Mouse (Mus musculus): ENCODE results near the gene Hoxc9. TPM values are rescaled to one million over a fixed set of nuclear protein-coding genes. Genes with fewer than 3 reads are reported as not detected.
A peak's percentile ranks its signal among the peaks of the same experiment; 100 is the strongest.

Gene Hoxc9
- polyA plus RNA-seq, 1 experiment from 2014 or later, result 7.4 TPM

- H3K4me3 ChIP-seq (ENCODE audit: low read length), result peak overlapping the region; percentile 65
- ATAC-seq (ENCODE audit: low FRiP score, low TSS enrichment), result no peak
- H3K9me3 ChIP-seq (ENCODE audit: low read length), result no peaks in the 10 kb centered on the region
- H3K9ac ChIP-seq (replicated peaks; ENCODE audit: low read length), result peak overlapping the region; percentile 79
- H3K4me2 ChIP-seq (replicated peaks; ENCODE audit: low read depth, low read length), result peak overlapping the region; percentile 84
- no peaks in the 10 kb centered on the region for H3K36me3 ChIP-seq (ENCODE audit: insufficient read depth, low read length)
- H3K27me3 ChIP-seq (ENCODE audit: insufficient read depth, low read length), result peaks cover 21% of the 10 kb centered on the region
- H3K27ac ChIP-seq (ENCODE audit: low read length), result peak overlapping the region; percentile 92
- H3K4me1 ChIP-seq (ENCODE audit: insufficient read depth, low read length), result peaks cover 21% of the 10 kb centered on the region; the same call in 1 of the 2 replicates
- 6% methylated on average over 26 of the region's 26 CpGs for WGBS
These were observed 11.0 kb upstream of the Hoxc9 start for GRCm38 (mm10) chr15:102965003-102965891.

GRCm38 (mm10) chr15:102965892-102966775, 10.1 kb upstream of the Hoxc9 start:
- Histone ChIP-seq H3K27me3 (ENCODE audit: insufficient read depth, low read length) (peaks cover 24% of the 10 kb centered on the region), H3K9ac (replicated peaks; ENCODE audit: low read length) (peak overlapping the region; percentile 90), H3K4me3 (ENCODE audit: low read length) (peak overlapping the region; percentile 65), H3K4me1 (ENCODE audit: insufficient read depth, low read length) (peaks cover 21% of the 10 kb centered on the region), H3K36me3 (ENCODE audit: insufficient read depth, low read length) (no peaks in the 10 kb centered on the region), H3K4me2 (replicated peaks; ENCODE audit: low read depth, low read length) (peak overlapping the region; percentile 84), H3K27ac (ENCODE audit: low read length) (peak overlapping the region; percentile 94), H3K9me3 (ENCODE audit: low read length) (no peaks in the 10 kb centered on the region)
- peak; percentile 80 for ATAC-seq (ENCODE audit: low FRiP score, low TSS enrichment)
- 3% methylated on average over 29 of the region's 30 CpGs for WGBS

- under 1% methylated on average over 27 of the region's 27 CpGs for WGBS
- ATAC-seq (ENCODE audit: low FRiP score, low TSS enrichment), result peak; percentile 58
- Histone ChIP-seq H3K27me3 (ENCODE audit: insufficient read depth, low read length) (peaks cover 22% of the 10 kb centered on the region), H3K27ac (ENCODE audit: low read length) (peak within 1 kb of the TSS; percentile 94), H3K4me3 (ENCODE audit: low read length) (peak within 1 kb of the TSS; percentile 65), H3K4me2 (replicated peaks; ENCODE audit: low read depth, low read length) (peak within 1 kb of the TSS; percentile 84), H3K9ac (replicated peaks; ENCODE audit: low read length) (peak within 1 kb of the TSS; percentile 90), H3K4me1 (ENCODE audit: insufficient read depth, low read length) (peaks cover 22% of the 10 kb centered on the region), H3K36me3 (ENCODE audit: insufficient read depth, low read length) (no peaks in the 10 kb centered on the region), H3K9me3 (ENCODE audit: low read length) (no peaks in the 10 kb centered on the region)
These were observed 9.4 kb upstream of the Hoxc9 start, which contains the start of gene Hoxc10 for GRCm38 (mm10) chr15:102966776-102967311. Gene Hoxc10, plus strand, starts transcription at chr15:102966796.

- ATAC-seq (ENCODE audit: low FRiP score, low TSS enrichment), result no peak
- WGBS, result 3% methylated on average over 12 of the region's 12 CpGs
- Histone ChIP-seq H3K4me1 (ENCODE audit: insufficient read depth, low read length) (peaks cover 22% of the 10 kb centered on the region), H3K27me3 (ENCODE audit: insufficient read depth, low read length) (peaks cover 22% of the 10 kb centered on the region), H3K9ac (replicated peaks; ENCODE audit: low read length) (peak within 1 kb of the TSS; percentile 90), H3K4me2 (replicated peaks; ENCODE audit: low read depth, low read length) (peak within 1 kb of the TSS; percentile 84), H3K27ac (ENCODE audit: low read length) (peak within 1 kb of the TSS; percentile 94), H3K9me3 (ENCODE audit: low read length) (no peaks in the 10 kb centered on the region), H3K4me3 (ENCODE audit: low read length) (peak within 1 kb of the TSS; percentile 65), H3K36me3 (ENCODE audit: insufficient read depth, low read length) (no peaks in the 10 kb centered on the region)
These were observed 9.0 kb upstream of the Hoxc9 start, which contains the start of gene Hoxc5 for GRCm38 (mm10) chr15:102967312-102967510. Gene Hoxc5, plus strand, starts transcription at chr15:102967443.

GRCm38 (mm10) chr15:102967511-102968397, 8.5 kb upstream of the Hoxc9 start:
- no peaks in the 10 kb centered on the region for H3K9me3 ChIP-seq (ENCODE audit: low read length)
- H3K4me1 ChIP-seq (ENCODE audit: insufficient read depth, low read length), result peaks cover 25% of the 10 kb centered on the region
- peaks cover 22% of the 10 kb centered on the region for H3K27me3 ChIP-seq (ENCODE audit: insufficient read depth, low read length)
- 4% methylated on average over 34 of the region's 34 CpGs for WGBS
- H3K36me3 ChIP-seq (ENCODE audit: insufficient read depth, low read length), result no peaks in the 10 kb centered on the region
- peak overlapping the region; percentile 90 for H3K9ac ChIP-seq (replicated peaks; ENCODE audit: low read length)
- peak overlapping the region; percentile 65 for H3K4me3 ChIP-seq (ENCODE audit: low read length)
- peak overlapping the region; percentile 84 for H3K4me2 ChIP-seq (replicated peaks; ENCODE audit: low read depth, low read length)
- peak overlapping the region; percentile 94 for H3K27ac ChIP-seq (ENCODE audit: low read length)
- ATAC-seq (ENCODE audit: low FRiP score, low TSS enrichment), result no peak

GRCm38 (mm10) chr15:102969296-102969695, 6.9 kb upstream of the Hoxc9 start:
- peak overlapping the region; percentile 79 for H3K9ac ChIP-seq (replicated peaks; ENCODE audit: low read length)
- no peak for ATAC-seq (ENCODE audit: low FRiP score, low TSS enrichment)
- H3K9me3 ChIP-seq (ENCODE audit: low read length), result no peaks in the 10 kb centered on the region
- H3K36me3 ChIP-seq (ENCODE audit: insufficient read depth, low read length), result no peaks in the 10 kb centered on the region
- peak overlapping the region; percentile 65 for H3K4me3 ChIP-seq (ENCODE audit: low read length)
- peak overlapping the region; percentile 70; the same call in 1 of the 2 replicates for H3K27ac ChIP-seq (ENCODE audit: low read length)
- peaks cover 27% of the 10 kb centered on the region for H3K27me3 ChIP-seq (ENCODE audit: insufficient read depth, low read length)
- H3K4me2 ChIP-seq (replicated peaks; ENCODE audit: low read depth, low read length), result peak overlapping the region; percentile 84
- 25% methylated on average over 1 of the region's 1 CpGs for WGBS
- peaks cover 19% of the 10 kb centered on the region for H3K4me1 ChIP-seq (ENCODE audit: insufficient read depth, low read length)

- Histone ChIP-seq H3K4me3 (ENCODE audit: low read length) (peak overlapping the region; percentile 54), H3K36me3 (ENCODE audit: insufficient read depth, low read length) (no peaks in the 10 kb centered on the region), H3K27ac (ENCODE audit: low read length) (peak overlapping the region; percentile 79), H3K9me3 (ENCODE audit: low read length) (no peaks in the 10 kb centered on the region), H3K4me1 (ENCODE audit: insufficient read depth, low read length) (peaks cover 25% of the 10 kb centered on the region), H3K27me3 (ENCODE audit: insufficient read depth, low read length) (peaks cover 24% of the 10 kb centered on the region), H3K9ac (replicated peaks; ENCODE audit: low read length) (peak overlapping the region; percentile 59), H3K4me2 (replicated peaks; ENCODE audit: low read depth, low read length) (peak overlapping the region; percentile 84)
- no peak for ATAC-seq (ENCODE audit: low FRiP score, low TSS enrichment)
- WGBS, result 3% methylated on average over 12 of the region's 12 CpGs
These were observed 5.5 kb upstream of the Hoxc9 start for GRCm38 (mm10) chr15:102970740-102971139.

GRCm38 (mm10) chr15:102972254-102972653, 4.0 kb upstream of the Hoxc9 start:
- Histone ChIP-seq H3K27me3 (ENCODE audit: insufficient read depth, low read length) (peaks cover 30% of the 10 kb centered on the region), H3K9me3 (ENCODE audit: low read length) (no peaks in the 10 kb centered on the region), H3K27ac (ENCODE audit: low read length) (peak overlapping the region; percentile 75), H3K9ac (replicated peaks; ENCODE audit: low read length) (peak overlapping the region; percentile 82), H3K4me1 (ENCODE audit: insufficient read depth, low read length) (peaks cover 27% of the 10 kb centered on the region), H3K36me3 (ENCODE audit: insufficient read depth, low read length) (no peaks in the 10 kb centered on the region), H3K4me2 (replicated peaks; ENCODE audit: low read depth, low read length) (peak overlapping the region; percentile 84), H3K4me3 (ENCODE audit: low read length) (peak overlapping the region; percentile 54)
- 1% methylated on average over 21 of the region's 21 CpGs for WGBS
- ATAC-seq (ENCODE audit: low FRiP score, low TSS enrichment), result no peak

- Histone ChIP-seq H3K4me2 (replicated peaks; ENCODE audit: low read depth, low read length) (peak overlapping the region; percentile 84), H3K36me3 (ENCODE audit: insufficient read depth, low read length) (no peaks in the 10 kb centered on the region), H3K27me3 (ENCODE audit: insufficient read depth, low read length) (peaks cover 30% of the 10 kb centered on the region), H3K27ac (ENCODE audit: low read length) (peak overlapping the region; percentile 75), H3K9me3 (ENCODE audit: low read length) (no peaks in the 10 kb centered on the region), H3K9ac (replicated peaks; ENCODE audit: low read length) (peak overlapping the region; percentile 82), H3K4me3 (ENCODE audit: low read length) (peak overlapping the region; percentile 54), H3K4me1 (ENCODE audit: insufficient read depth, low read length) (peaks cover 31% of the 10 kb centered on the region)
- no peak for ATAC-seq (ENCODE audit: low FRiP score, low TSS enrichment)
- WGBS, result 8% methylated on average over 6 of the region's 6 CpGs
These were observed 3.5 kb upstream of the Hoxc9 start for GRCm38 (mm10) chr15:102972753-102973152.
